Mouse (Mus musculus) myocyte (in vitro differentiated cells): ENCODE data around the gene Prkag2.

Experiments used
- MYOG ChIP-seq, 3 experiments: IDR thresholded peaks; one replicate each; pipeline ENCODE4 v1.6.1; 2011; ENCODE audit warnings: control low read depth in 2 of 3, low read depth in 2 of 3, mild to moderate bottlenecking in 2 of 3; ENCODE audit not compliant: insufficient read length in 2 of 3, control insufficient read depth in 1 of 3, insufficient read depth in 1 of 3
- POLR2A ChIP-seq: IDR thresholded peaks from one replicate; pipeline ENCODE4 v1.6.1; 2011; ENCODE audit warnings: low read depth, mild to moderate bottlenecking, control low read depth, moderate library complexity; ENCODE audit not compliant: insufficient read length

GRCm38 (mm10) chr5:24828446-24828845, 272.0 kb downstream of the Prkag2 start:
- TF ChIP-seq POLR2A (no peak), MYOG (IDR thresholded peaks at IDR 0.05; ENCODE audit: control insufficient read depth in 1 of 3, insufficient read depth in 1 of 3, insufficient read length in 2 of 3, low read depth in 2 of 3) (no peak)
